Mouse (Mus musculus): Measurements from ENCODE around the gene Eno2. TPM values are rescaled to one million over a fixed set of nuclear protein-coding genes. Genes with fewer than 3 reads are reported as not detected.

Eno2 gene
- polyA plus RNA-seq, 1 experiment from 2014 or later: 210 TPM

- no peak for ATAC-seq
- 86% methylated on average over 15 of the region's 15 CpGs for WGBS
- Histone ChIP-seq H3K9me3 (ENCODE audit: control insufficient read depth, low read length) (no peaks in the 10 kb centered on the region), H3K27me3 (replicated peaks; ENCODE audit: control insufficient read depth, insufficient read depth, low read length) (no peaks in the 10 kb centered on the region), H3K27ac (ENCODE audit: low read depth, low read length) (no peak overlapping the region), H3K4me1 (ENCODE audit: control insufficient read depth, insufficient read depth, low read depth, low read length) (peaks cover 20% of the 10 kb centered on the region), H3K9ac (ENCODE audit: low read depth, low read length) (no peak overlapping the region), H3K4me2 (ENCODE audit: low read length) (no peak overlapping the region), H3K4me3 (ENCODE audit: low read length) (no peak overlapping the region), H3K36me3 (ENCODE audit: control insufficient read depth, insufficient read depth, low read length) (0 out of 2 replicates have a peak, but pooled peaks cover 2% of the 10 kb centered on the region)
Measured at GRCm38 (mm10) chr6:124770511-124770910, 1.0 kb upstream of the Eno2 start.

- Histone ChIP-seq H3K4me1 (ENCODE audit: control insufficient read depth, insufficient read depth, low read depth, low read length) (peaks cover 20% of the 10 kb centered on the region), H3K9ac (ENCODE audit: low read depth, low read length) (peak overlapping the region; percentile 84), H3K4me3 (ENCODE audit: low read length) (peak overlapping the region; percentile 63), H3K9me3 (ENCODE audit: control insufficient read depth, low read length) (no peaks in the 10 kb centered on the region), H3K27ac (ENCODE audit: low read depth, low read length) (peak overlapping the region; percentile 75), H3K36me3 (ENCODE audit: control insufficient read depth, insufficient read depth, low read length) (0 out of 2 replicates have a peak, but pooled peaks cover 2% of the 10 kb centered on the region), H3K27me3 (replicated peaks; ENCODE audit: control insufficient read depth, insufficient read depth, low read length) (no peaks in the 10 kb centered on the region), H3K4me2 (ENCODE audit: low read length) (peak overlapping the region; percentile 82)
- ATAC-seq: no peak
- WGBS: 55% methylated on average over 7 of the region's 7 CpGs
Measured at GRCm38 (mm10) chr6:124770013-124770412, 540 bp upstream of the Eno2 start.

- Histone ChIP-seq H3K27me3 (replicated peaks; ENCODE audit: control insufficient read depth, insufficient read depth, low read length) (no peaks in the 10 kb centered on the region), H3K4me2 (ENCODE audit: low read length) (peak overlapping the region; percentile 82)
- 5% methylated on average over 9 of the region's 9 CpGs for WGBS
Measured at GRCm38 (mm10) chr6:124768704-124769044, 799 bp downstream of the Eno2 start.

GRCm38 (mm10) chr6:124767920-124768703 lies 1.4 kb downstream of the Eno2 start:
- Histone ChIP-seq H3K9ac (ENCODE audit: low read depth, low read length) (peak overlapping the region; percentile 84), H3K4me1 (ENCODE audit: control insufficient read depth, insufficient read depth, low read depth, low read length) (peaks cover 20% of the 10 kb centered on the region), H3K27ac (ENCODE audit: low read depth, low read length) (peak overlapping the region; percentile 75), H3K4me2 (ENCODE audit: low read length) (peak overlapping the region; percentile 82), H3K36me3 (ENCODE audit: control insufficient read depth, insufficient read depth, low read length) (0 out of 2 replicates have a peak, but pooled peaks cover 2% of the 10 kb centered on the region), H3K27me3 (replicated peaks; ENCODE audit: control insufficient read depth, insufficient read depth, low read length) (no peaks in the 10 kb centered on the region), H3K4me3 (ENCODE audit: low read length) (peak overlapping the region; percentile 63), H3K9me3 (ENCODE audit: control insufficient read depth, low read length) (no peaks in the 10 kb centered on the region)
- peak; percentile 40 for ATAC-seq
- WGBS: 22% methylated on average over 19 of the region's 19 CpGs

More at GRCm38 (mm10) chr6:124768704-124769044, 799 bp downstream of the Eno2 start:
- Histone ChIP-seq H3K9ac (ENCODE audit: low read depth, low read length) (peak overlapping the region; percentile 84), H3K27ac (ENCODE audit: low read depth, low read length) (peak overlapping the region; percentile 75), H3K36me3 (ENCODE audit: control insufficient read depth, insufficient read depth, low read length) (0 out of 2 replicates have a peak, but pooled peaks cover 2% of the 10 kb centered on the region), H3K9me3 (ENCODE audit: control insufficient read depth, low read length) (no peaks in the 10 kb centered on the region), H3K4me1 (ENCODE audit: control insufficient read depth, insufficient read depth, low read depth, low read length) (peaks cover 20% of the 10 kb centered on the region), H3K4me3 (ENCODE audit: low read length) (peak overlapping the region; percentile 63)
- peak; percentile 12 for ATAC-seq

- 0 out of 2 replicates have a peak overlapping the region, but pooled peaks have one; percentile 39 for H3K27ac ChIP-seq (ENCODE audit: low read depth, low read length)
Measured at GRCm38 (mm10) chr6:124767536-124767919, 1.9 kb downstream of the Eno2 start.

GRCm38 (mm10) chr6:124765951-124766350 lies 3.5 kb downstream of the Eno2 start:
- Histone ChIP-seq H3K27me3 (replicated peaks; ENCODE audit: control insufficient read depth, insufficient read depth, low read length) (no peaks in the 10 kb centered on the region), H3K4me1 (ENCODE audit: control insufficient read depth, insufficient read depth, low read depth, low read length) (peaks cover 20% of the 10 kb centered on the region), H3K9ac (ENCODE audit: low read depth, low read length) (no peak overlapping the region), H3K9me3 (ENCODE audit: control insufficient read depth, low read length) (no peaks in the 10 kb centered on the region), H3K27ac (ENCODE audit: low read depth, low read length) (no peak overlapping the region), H3K4me3 (ENCODE audit: low read length) (no peak overlapping the region), H3K36me3 (ENCODE audit: control insufficient read depth, insufficient read depth, low read length) (0 out of 2 replicates have a peak, but pooled peaks cover 2% of the 10 kb centered on the region), H3K4me2 (ENCODE audit: low read length) (no peak overlapping the region)
- ATAC-seq: no peak
- WGBS: 83% methylated on average over 7 of the region's 7 CpGs

More at GRCm38 (mm10) chr6:124767536-124767919, 1.9 kb downstream of the Eno2 start:
- peak overlapping the region; percentile 82 for H3K4me2 ChIP-seq (ENCODE audit: low read length)
- 0 out of 2 replicates have a peak, but pooled peaks cover 2% of the 10 kb centered on the region for H3K36me3 ChIP-seq (ENCODE audit: control insufficient read depth, insufficient read depth, low read length)
- H3K9ac ChIP-seq (ENCODE audit: low read depth, low read length): peak overlapping the region; percentile 84
- peaks cover 20% of the 10 kb centered on the region for H3K4me1 ChIP-seq (ENCODE audit: control insufficient read depth, insufficient read depth, low read depth, low read length)
- 39% methylated on average over 4 of the region's 4 CpGs for WGBS
- peak overlapping the region; percentile 63 for H3K4me3 ChIP-seq (ENCODE audit: low read length)
- no peak for ATAC-seq
- H3K9me3 ChIP-seq (ENCODE audit: control insufficient read depth, low read length): no peaks in the 10 kb centered on the region
- H3K27me3 ChIP-seq (replicated peaks; ENCODE audit: control insufficient read depth, insufficient read depth, low read length): no peaks in the 10 kb centered on the region

GRCm38 (mm10) chr6:124759259-124759658 lies 10.2 kb downstream of the Eno2 start:
- WGBS: 3% methylated on average over 5 of the region's 5 CpGs
- Histone ChIP-seq H3K4me1 (ENCODE audit: control insufficient read depth, insufficient read depth, low read depth, low read length) (peaks cover 26% of the 10 kb centered on the region), H3K4me2 (ENCODE audit: low read length) (no peak overlapping the region), H3K4me3 (ENCODE audit: low read length) (no peak overlapping the region), H3K27me3 (replicated peaks; ENCODE audit: control insufficient read depth, insufficient read depth, low read length) (no peaks in the 10 kb centered on the region), H3K9me3 (ENCODE audit: control insufficient read depth, low read length) (no peaks in the 10 kb centered on the region), H3K36me3 (ENCODE audit: control insufficient read depth, insufficient read depth, low read length) (no peaks in the 10 kb centered on the region), H3K27ac (ENCODE audit: low read depth, low read length) (peak overlapping the region; percentile 66), H3K9ac (ENCODE audit: low read depth, low read length) (no peak overlapping the region)
- no peak for ATAC-seq

GRCm38 (mm10) chr6:124758849-124759232 lies 10.6 kb downstream of the Eno2 start:
- no peaks in the 10 kb centered on the region for H3K36me3 ChIP-seq (ENCODE audit: control insufficient read depth, insufficient read depth, low read length)
- peak overlapping the region; percentile 66 for H3K27ac ChIP-seq (ENCODE audit: low read depth, low read length)
- H3K4me1 ChIP-seq (ENCODE audit: control insufficient read depth, insufficient read depth, low read depth, low read length): peaks cover 30% of the 10 kb centered on the region
- H3K4me3 ChIP-seq (ENCODE audit: low read length): no peak overlapping the region
- ATAC-seq: no peak
- H3K4me2 ChIP-seq (ENCODE audit: low read length): no peak overlapping the region
- H3K9ac ChIP-seq (ENCODE audit: low read depth, low read length): 0 out of 2 replicates have a peak overlapping the region, but pooled peaks have one; percentile 6
- H3K9me3 ChIP-seq (ENCODE audit: control insufficient read depth, low read length): no peaks in the 10 kb centered on the region
- H3K27me3 ChIP-seq (replicated peaks; ENCODE audit: control insufficient read depth, insufficient read depth, low read length): no peaks in the 10 kb centered on the region
- WGBS: 50% methylated on average over 2 of the region's 2 CpGs

Data from hindbrain, embryonic 16.5 days (tissue).